Mouse (Mus musculus) lung, postnatal 0 days (tissue): ENCODE data around the gene Wiz.

ENCODE experiments used
- CTCF ChIP-seq: IDR thresholded peaks from 2 replicates; pipeline ENCODE4 v1.5.1; 2016; ENCODE audit warnings: antibody characterized with exemption, mild to moderate bottlenecking
- EP300 ChIP-seq: IDR thresholded peaks from 2 replicates; pipeline ENCODE4 v1.6.1; 2016; ENCODE audit warnings: antibody characterized with exemption, mild to moderate bottlenecking, control low read depth

GRCm38 (mm10) chr17:32315560-32315959 is 73.7 kb downstream of the Wiz start:
- TF ChIP-seq CTCF (no peak), EP300 (no peak)
